In the genomic region with DNA sequence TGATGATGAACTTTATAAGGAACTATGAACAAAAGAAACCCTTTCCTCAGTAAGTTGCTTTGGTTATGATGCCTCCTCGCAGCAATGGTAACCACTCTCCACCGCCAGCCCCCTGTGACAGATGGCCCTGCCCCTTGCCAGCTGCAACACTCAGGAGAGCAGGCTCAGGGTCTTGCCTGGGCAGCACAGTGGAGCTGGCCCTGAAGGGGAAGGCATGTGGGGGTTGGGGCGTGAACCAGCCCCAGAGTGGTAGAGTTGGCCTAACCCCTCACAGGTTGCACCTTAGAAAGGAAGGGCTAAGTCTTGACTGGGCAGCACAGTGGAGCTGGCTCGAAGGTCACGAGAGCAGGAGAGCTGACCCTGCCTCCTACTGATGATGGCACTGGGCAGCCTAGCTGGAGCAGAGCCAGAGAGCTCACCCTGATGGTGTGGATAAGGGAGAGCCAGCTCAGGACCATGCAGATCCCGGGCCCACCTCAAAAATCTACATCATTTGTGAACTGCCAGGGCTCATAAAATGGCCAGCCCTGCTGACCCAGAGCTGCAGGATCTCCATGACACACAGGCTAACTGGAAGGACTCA, we compare ENCODE assay signal across 11 mouse cellular contexts. TPM values are rescaled to one million over a fixed set of nuclear protein-coding genes. Genes with fewer than 3 reads are reported as not detected.
A peak's percentile ranks its signal among the peaks of the same experiment; 100 is the strongest.
DNase-seq lines count a peak whose midpoint lies in the region; ATAC-seq and TF ChIP-seq lines count a peak whose summit lies in the region.
"Had no signal": no experiment of that assay in that cellular context is flagged by ENCODE, and none has a peak within 500 bp of the region (broad histone marks: within the 10 kb centered on the region; RNA-seq: fewer than 3 reads in every experiment).

No protein-coding gene starts in this region.

- no peak for DNase-seq in heart, adult 11 months
- no peak for DNase-seq in stomach, postnatal 0 days (ENCODE audit: low spot score)
- no peak for DNase-seq in urinary bladder, adult 2 months (ENCODE audit: low spot score)
- DNase-seq in gastrocnemius, postnatal 25 days, result no peak
- DNase-seq: cerebellum, adult 8-10 months; thymus, postnatal 25 days had no signal

- no peak overlapping the region for H3K27ac ChIP-seq in heart, embryonic 11.5 days (ENCODE audit: low read depth, low read length)
- H3K27ac ChIP-seq in stomach, embryonic 15.5 days, result no peak overlapping the region
- no peak overlapping the region for H3K27ac ChIP-seq in stomach, postnatal 0 days (replicated peaks)
- H3K27ac ChIP-seq in kidney, embryonic 16.5 days (ENCODE audit: low read length), result no peak overlapping the region
- H3K27ac ChIP-seq in stomach, embryonic 16.5 days (ENCODE audit: low read length), result no peak overlapping the region

- no peak for TF ChIP-seq CTCF in stomach, postnatal 0 days (IDR thresholded peaks at IDR 0.05; ENCODE audit: low read depth)

- H3K4me3 ChIP-seq in heart, embryonic 11.5 days (ENCODE audit: low read depth, low read length), result no peak overlapping the region
- no peak overlapping the region for H3K4me3 ChIP-seq in stomach, embryonic 15.5 days (replicated peaks)
- no peak overlapping the region for H3K4me3 ChIP-seq in stomach, postnatal 0 days (ENCODE audit: low read depth, low read length)
- no peak overlapping the region for H3K4me3 ChIP-seq in kidney, embryonic 16.5 days (ENCODE audit: low read length)
- H3K4me3 ChIP-seq in stomach, embryonic 16.5 days (replicated peaks; ENCODE audit: low read length), result no peak overlapping the region

- peak; percentile 53; the same call in 1 of the 2 replicates for ATAC-seq in heart, embryonic 11.5 days (replicated peaks; ENCODE audit: insufficient number of reproducible peaks, low FRiP score, low TSS enrichment)
- ATAC-seq in stomach, embryonic 15.5 days (ENCODE audit: insufficient read depth, low FRiP score, low read depth), result 0 out of 2 replicates have a peak, but pooled peaks have one; percentile 17
- ATAC-seq in stomach, postnatal 0 days (ENCODE audit: low FRiP score, low TSS enrichment), result no peak; the same call in 1 of the 2 replicates
- peak; percentile 46 for ATAC-seq in kidney, embryonic 16.5 days (ENCODE audit: low FRiP score, low TSS enrichment)
- peak; percentile 39 for ATAC-seq in stomach, embryonic 16.5 days (ENCODE audit: insufficient read depth, low FRiP score)
- ATAC-seq: activated CD4-positive, CD25-positive, alpha-beta regulatory T cell, adult 4 months had no signal

- no peak overlapping the region for H3K4me2 ChIP-seq in heart, embryonic 11.5 days
- H3K4me2 ChIP-seq in stomach, embryonic 15.5 days, result no peak overlapping the region
- H3K4me2 ChIP-seq in stomach, postnatal 0 days (replicated peaks; ENCODE audit: low read depth), result no peak overlapping the region
- no peak overlapping the region for H3K4me2 ChIP-seq in kidney, embryonic 16.5 days (replicated peaks; ENCODE audit: low read depth, low read length)
- no peak overlapping the region for H3K4me2 ChIP-seq in stomach, embryonic 16.5 days (ENCODE audit: low read depth, low read length)

- H3K9ac ChIP-seq in heart, embryonic 11.5 days (ENCODE audit: low read depth, low read length), result no peak overlapping the region
- no peak overlapping the region for H3K9ac ChIP-seq in stomach, embryonic 15.5 days
- H3K9ac ChIP-seq in stomach, postnatal 0 days (ENCODE audit: low read length), result no peak overlapping the region
- H3K9ac ChIP-seq in kidney, embryonic 16.5 days (replicated peaks; ENCODE audit: low read length), result no peak overlapping the region
- H3K9ac ChIP-seq in stomach, embryonic 16.5 days (ENCODE audit: low read length), result no peak overlapping the region

- H3K36me3 ChIP-seq in heart, embryonic 11.5 days (ENCODE audit: control insufficient read depth, insufficient read depth, low read length), result peaks cover 27% of the 10 kb centered on the region
- peaks cover 25% of the 10 kb centered on the region for H3K36me3 ChIP-seq in stomach, embryonic 15.5 days
- peaks cover 21% of the 10 kb centered on the region for H3K36me3 ChIP-seq in stomach, postnatal 0 days (ENCODE audit: control insufficient read depth, insufficient read depth, low read length)
- H3K36me3 ChIP-seq in kidney, embryonic 16.5 days (ENCODE audit: insufficient read depth, low read length), result peaks cover 42% of the 10 kb centered on the region
- H3K36me3 ChIP-seq in stomach, embryonic 16.5 days (ENCODE audit: control insufficient read depth, insufficient read depth, low read length), result peaks cover 14% of the 10 kb centered on the region

- TF ChIP-seq EP300 in stomach, postnatal 0 days (optimal IDR thresholded peaks at IDR 0.05), result no peak

- WGBS in heart, embryonic 11.5 days (ENCODE audit: insufficient replicate concordance), result 66% methylated on average over 6 of the region's 6 CpGs
- WGBS in stomach, embryonic 15.5 days, result 76% methylated on average over 6 of the region's 6 CpGs
- WGBS in stomach, postnatal 0 days, result 70% methylated on average over 6 of the region's 6 CpGs
- WGBS in kidney, embryonic 16.5 days, result 79% methylated on average over 6 of the region's 6 CpGs
- 78% methylated on average over 6 of the region's 6 CpGs for WGBS in stomach, embryonic 16.5 days

- no peaks in the 10 kb centered on the region for H3K27me3 ChIP-seq in heart, embryonic 11.5 days (ENCODE audit: control insufficient read depth, insufficient read depth, low read length)
- no peaks in the 10 kb centered on the region for H3K27me3 ChIP-seq in stomach, embryonic 15.5 days (replicated peaks)
- no peaks in the 10 kb centered on the region for H3K27me3 ChIP-seq in stomach, postnatal 0 days (ENCODE audit: control insufficient read depth, insufficient read depth, low read length)
- H3K27me3 ChIP-seq in kidney, embryonic 16.5 days (ENCODE audit: insufficient read depth, low read length), result no peaks in the 10 kb centered on the region
- H3K27me3 ChIP-seq in stomach, embryonic 16.5 days (ENCODE audit: control insufficient read depth, insufficient read depth, low read length), result no peaks in the 10 kb centered on the region

- no peaks in the 10 kb centered on the region for H3K4me1 ChIP-seq in heart, embryonic 11.5 days (ENCODE audit: control insufficient read depth, insufficient read depth, low read length)
- no peaks in the 10 kb centered on the region for H3K4me1 ChIP-seq in stomach, embryonic 15.5 days
- H3K4me1 ChIP-seq in stomach, postnatal 0 days (replicated peaks; ENCODE audit: control insufficient read depth, insufficient read depth), result no peaks in the 10 kb centered on the region
- H3K4me1 ChIP-seq in kidney, embryonic 16.5 days (ENCODE audit: insufficient read depth, low read length), result no peaks in the 10 kb centered on the region
- H3K4me1 ChIP-seq in stomach, embryonic 16.5 days (ENCODE audit: control insufficient read depth, insufficient read depth, low read length), result no peaks in the 10 kb centered on the region

- H3K9me3 ChIP-seq in heart, embryonic 11.5 days (replicated peaks; ENCODE audit: control insufficient read depth, low read length), result no peaks in the 10 kb centered on the region
- H3K9me3 ChIP-seq in stomach, embryonic 15.5 days, result no peaks in the 10 kb centered on the region
- H3K9me3 ChIP-seq in stomach, postnatal 0 days (ENCODE audit: control insufficient read depth, low read length), result no peaks in the 10 kb centered on the region
- no peaks in the 10 kb centered on the region for H3K9me3 ChIP-seq in kidney, embryonic 16.5 days (ENCODE audit: low read length)
- H3K9me3 ChIP-seq in stomach, embryonic 16.5 days (replicated peaks; ENCODE audit: control insufficient read depth, low read length), result no peaks in the 10 kb centered on the region

RNA-seq across cellular contexts. Expression of gene Ddx56, which starts 11.0 kb away (rescaled TPM):
- 69.5 and 71.7 TPM in 2 replicates for polyA plus RNA-seq in heart, embryonic 11.5 days (2014; fragmentation: Nextera tagmentation; extraction: Ambion mirVana)
- polyA plus RNA-seq in stomach, embryonic 15.5 days (2015; fragmentation: Nextera tagmentation; extraction: Ambion mirVana), result 87.6 and 98.3 TPM in 2 replicates
- 50.3 and 54.7 TPM in 2 replicates for polyA plus RNA-seq in stomach, postnatal 0 days (2015; fragmentation: Nextera tagmentation; extraction: Ambion mirVana)
- 104 and 106 TPM in 2 replicates for polyA plus RNA-seq in kidney, embryonic 16.5 days (2015; fragmentation: Nextera tagmentation; extraction: Ambion mirVana)
- polyA plus RNA-seq in stomach, embryonic 16.5 days (2015; fragmentation: Nextera tagmentation; extraction: Ambion mirVana), result 85.2 and 87.6 TPM in 2 replicates
- polyA plus RNA-seq in urinary bladder, adult 2 months (2012; rRNA removed), result 34.1 and 38.8 TPM in 2 replicates
- total RNA-seq in gastrocnemius, postnatal 25 days (2021), result 10 to 100 TPM; 27.1 to 35.2 TPM

RNA-seq across cellular contexts. Expression of gene Tmed4, which starts 18.1 kb away (rescaled TPM):
- 92.0 and 94.3 TPM in 2 replicates for polyA plus RNA-seq in heart, embryonic 11.5 days (2014; fragmentation: Nextera tagmentation; extraction: Ambion mirVana)
- 116 TPM in 2 replicates for polyA plus RNA-seq in stomach, embryonic 15.5 days (2015; fragmentation: Nextera tagmentation; extraction: Ambion mirVana)
- polyA plus RNA-seq in stomach, postnatal 0 days (2015; fragmentation: Nextera tagmentation; extraction: Ambion mirVana), result 99.1 and 99.8 TPM in 2 replicates
- 155 and 158 TPM in 2 replicates for polyA plus RNA-seq in kidney, embryonic 16.5 days (2015; fragmentation: Nextera tagmentation; extraction: Ambion mirVana)
- 119 and 122 TPM in 2 replicates for polyA plus RNA-seq in stomach, embryonic 16.5 days (2015; fragmentation: Nextera tagmentation; extraction: Ambion mirVana)
- 83.0 and 98.1 TPM in 2 replicates for polyA plus RNA-seq in urinary bladder, adult 2 months (2012; rRNA removed)
- 10 to 100 TPM; 54.1 to 57.4 TPM for total RNA-seq in gastrocnemius, postnatal 25 days (2021)

RNA-seq across cellular contexts. Expression of gene Npc1l1, which starts 26.6 kb away (rescaled TPM):
- polyA plus RNA-seq in heart, embryonic 11.5 days (2014; fragmentation: Nextera tagmentation; extraction: Ambion mirVana), result not detected in 2 replicates
- polyA plus RNA-seq in stomach, embryonic 15.5 days (2015; fragmentation: Nextera tagmentation; extraction: Ambion mirVana), result 2.0 and 2.3 TPM in 2 replicates
- 1.5 TPM in 2 replicates for polyA plus RNA-seq in stomach, postnatal 0 days (2015; fragmentation: Nextera tagmentation; extraction: Ambion mirVana)
- polyA plus RNA-seq in kidney, embryonic 16.5 days (2015; fragmentation: Nextera tagmentation; extraction: Ambion mirVana), result 0.12 and 0.17 TPM in 2 replicates
- polyA plus RNA-seq in stomach, embryonic 16.5 days (2015; fragmentation: Nextera tagmentation; extraction: Ambion mirVana), result 3.5 and 3.8 TPM in 2 replicates
- polyA plus RNA-seq in urinary bladder, adult 2 months (2012; rRNA removed), result 0.16 and 0.18 TPM in 2 replicates
- under 1 TPM; 0.19 to 0.33 TPM for total RNA-seq in gastrocnemius, postnatal 25 days (2021)
- polyA plus RNA-seq: activated CD4-positive, CD25-positive, alpha-beta regulatory T cell, adult 4 months had no signal

RNA-seq across cellular contexts. Expression of gene Ogdh, which starts 34.9 kb away (rescaled TPM):
- 201 and 244 TPM in 2 replicates for polyA plus RNA-seq in heart, embryonic 11.5 days (2014; fragmentation: Nextera tagmentation; extraction: Ambion mirVana)
- 100 and 115 TPM in 2 replicates for polyA plus RNA-seq in stomach, embryonic 15.5 days (2015; fragmentation: Nextera tagmentation; extraction: Ambion mirVana)
- 82.3 and 99.8 TPM in 2 replicates for polyA plus RNA-seq in stomach, postnatal 0 days (2015; fragmentation: Nextera tagmentation; extraction: Ambion mirVana)
- polyA plus RNA-seq in kidney, embryonic 16.5 days (2015; fragmentation: Nextera tagmentation; extraction: Ambion mirVana), result 155 and 157 TPM in 2 replicates
- polyA plus RNA-seq in stomach, embryonic 16.5 days (2015; fragmentation: Nextera tagmentation; extraction: Ambion mirVana), result 134 and 137 TPM in 2 replicates
- 94.0 and 133 TPM in 2 replicates for polyA plus RNA-seq in urinary bladder, adult 2 months (2012; rRNA removed)
- 100 to 1,000 TPM; 664 to 688 TPM for total RNA-seq in gastrocnemius, postnatal 25 days (2021)

RNA-seq across cellular contexts. Expression of gene Nudcd3, which starts 56.4 kb away (rescaled TPM):
- polyA plus RNA-seq in heart, embryonic 11.5 days (2014; fragmentation: Nextera tagmentation; extraction: Ambion mirVana), result 28.8 and 33.7 TPM in 2 replicates
- 35.3 and 37.2 TPM in 2 replicates for polyA plus RNA-seq in stomach, embryonic 15.5 days (2015; fragmentation: Nextera tagmentation; extraction: Ambion mirVana)
- polyA plus RNA-seq in stomach, postnatal 0 days (2015; fragmentation: Nextera tagmentation; extraction: Ambion mirVana), result 22.1 and 23.3 TPM in 2 replicates
- polyA plus RNA-seq in kidney, embryonic 16.5 days (2015; fragmentation: Nextera tagmentation; extraction: Ambion mirVana), result 39.2 and 40.6 TPM in 2 replicates
- polyA plus RNA-seq in stomach, embryonic 16.5 days (2015; fragmentation: Nextera tagmentation; extraction: Ambion mirVana), result 39.0 and 42.3 TPM in 2 replicates
- polyA plus RNA-seq in urinary bladder, adult 2 months (2012; rRNA removed), result 49.9 and 57.6 TPM in 2 replicates
- total RNA-seq in gastrocnemius, postnatal 25 days (2021), result 10 to 100 TPM; 57.6 to 60.3 TPM
